Mouse (Mus musculus): ENCODE results near the gene Mpped2.

GRCm38 (mm10) chr2:106696372-106696771 is 3.3 kb downstream of the Mpped2 start:
- TF ChIP-seq POLR2A (IDR thresholded peaks at IDR 0.05; ENCODE audit: insufficient read length, low read depth) (no peak), E2F4 (IDR thresholded peaks at IDR 0.05; ENCODE audit: insufficient read depth) (no peak), MYOD1 (IDR thresholded peaks at IDR 0.05; ENCODE audit: control insufficient read depth in 1 of 3, insufficient read length in 2 of 3, low read depth in 2 of 3) (no peak), CEBPB (IDR thresholded peaks at IDR 0.05; ENCODE audit: insufficient read depth, poor library complexity, severe bottlenecking) (no peak), USF1 (IDR thresholded peaks at IDR 0.05; ENCODE audit: low read depth) (no peak), MYOG (IDR thresholded peaks at IDR 0.05; ENCODE audit: control insufficient read depth in 1 of 3, insufficient read depth in 1 of 3, insufficient read length in 2 of 3, low read depth in 2 of 3) (no peak), SRF (IDR thresholded peaks at IDR 0.05; ENCODE audit: control insufficient read depth, insufficient read length, low read depth) (no peak)

Data from myocyte (in vitro differentiated cells).